Mouse (Mus musculus) lung, postnatal 0 days (tissue): ENCODE results near the gene Slc12a3. TPM values are rescaled to one million over a fixed set of nuclear protein-coding genes. Genes with fewer than 3 reads are reported as not detected.
"Not testable (repeated sequence)": the region's sequence is repeated elsewhere in the genome, so short reads cannot be mapped to it uniquely, and the experiment has no call there.

ENCODE experiments used
- ATAC-seq: fragments of 200-750 bp; cut with Nextera tagmentation; 2 replicates; pipeline ENCODE4 v1.8.0; 2017; ENCODE audit warnings: moderate library complexity
- DNase-seq: peaks from one replicate; pipeline ENCODE4 v3.0.0-alpha.2; 2016; ENCODE audit warnings: low spot score
- H3K27ac ChIP-seq: fragments of 300-500 bp; sonication (generic); 2 replicates; pipeline ENCODE4 v1.5.1; 2014; ENCODE audit warnings: antibody characterized with exemption, mild to moderate bottlenecking, low read length, mixed read lengths
- H3K27me3 ChIP-seq: fragments of 300-500 bp; sonication (generic); replicated peaks from 2 replicates; pipeline ENCODE4 v1.6.1; 2014; ENCODE audit warnings: low read length, mixed read lengths; ENCODE audit not compliant: insufficient read depth
- H3K36me3 ChIP-seq: fragments of 300-500 bp; sonication (generic); 2 replicates; pipeline ENCODE4 v1.6.1; 2014; ENCODE audit warnings: low read length, mixed read lengths; ENCODE audit not compliant: insufficient read depth
- H3K4me1 ChIP-seq: fragments of 300-500 bp; sonication (generic); 2 replicates; pipeline ENCODE4 v1.6.1; 2014; ENCODE audit warnings: antibody characterized with exemption, low read depth, low read length, mixed read lengths; ENCODE audit not compliant: insufficient read depth
- H3K4me2 ChIP-seq: fragments of 300-500 bp; sonication (generic); replicated peaks from 2 replicates; pipeline ENCODE4 v1.6.1; 2014; ENCODE audit warnings: low read depth, mild to moderate bottlenecking, low read length, moderate library complexity, mixed read lengths
- H3K4me3 ChIP-seq: fragments of 300-500 bp; sonication (generic); 2 replicates; pipeline ENCODE4 v1.5.1; 2014; ENCODE audit warnings: low read depth, low read length
- H3K9ac ChIP-seq: fragments of 300-500 bp; sonication (generic); replicated peaks from 2 replicates; pipeline ENCODE4 v1.6.1; 2014; ENCODE audit warnings: low read depth, mild to moderate bottlenecking
- H3K9me3 ChIP-seq: fragments of 300-500 bp; sonication (generic); 2 replicates; pipeline ENCODE4 v1.6.1; 2016; ENCODE audit warnings: low read length, mixed read lengths
- CTCF ChIP-seq: IDR thresholded peaks from 2 replicates; pipeline ENCODE4 v1.5.1; 2016; ENCODE audit warnings: antibody characterized with exemption, mild to moderate bottlenecking
- EP300 ChIP-seq: IDR thresholded peaks from 2 replicates; pipeline ENCODE4 v1.6.1; 2016; ENCODE audit warnings: antibody characterized with exemption, mild to moderate bottlenecking, control low read depth
- WGBS: fragments of 180-500 bp; shearing (Covaris S2); extraction: QIAGEN DNeasy Blood & Tissue Kit; methylation state at CpG from one replicate; pipeline ENCODE4 v1.1.7; 2014; 5-methylcytosine and 5-hydroxymethylcytosine counted together
- polyA plus RNA-seq: library from polyadenylated mRNA; unstranded; fragments of >200 nt; fragmentation: Nextera tagmentation; extraction: Ambion mirVana; gene quantifications from 2 replicates; pipeline ENCODE4 v1.2.1, GENCODE M21; 2015

The Slc12a3 gene
- polyA plus RNA-seq, 1 experiment from 2014 or later = 0.12 TPM

DNA sequence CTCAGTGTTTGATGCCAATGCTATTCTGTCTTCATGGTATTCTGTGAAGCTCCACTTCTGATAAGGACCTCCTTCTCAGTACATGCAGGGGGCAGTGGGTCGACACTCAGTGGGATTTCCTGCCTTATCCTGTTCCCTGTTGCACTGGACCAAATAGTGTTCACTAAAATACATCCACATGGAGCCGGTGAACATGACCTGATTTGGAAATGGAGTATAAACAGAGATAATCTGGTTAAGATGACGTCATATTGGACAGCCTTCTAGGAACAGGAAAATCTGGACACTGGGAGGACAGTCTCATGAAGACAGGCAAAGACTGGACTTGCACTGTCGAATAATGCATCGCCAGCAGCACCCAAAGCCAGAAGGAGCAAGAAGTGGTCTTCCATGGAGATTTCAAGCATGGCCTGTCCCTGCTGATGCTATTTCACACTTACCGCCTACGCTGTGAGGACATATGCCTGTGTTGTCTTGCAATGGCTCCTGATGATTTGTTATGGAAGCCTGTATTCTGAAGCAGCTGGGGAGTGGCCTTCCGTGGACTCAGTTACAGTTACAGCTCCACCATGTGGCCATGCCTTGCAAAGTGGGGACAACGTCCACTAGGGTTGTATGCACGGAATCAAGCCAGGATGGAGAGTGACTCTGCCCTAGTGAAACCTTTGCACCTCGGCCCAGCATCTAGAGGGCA is 68.1 kb downstream of the Slc12a3 start:
- H3K4me2 ChIP-seq = no peak overlapping the region
- H3K4me1 ChIP-seq = no peaks in the 10 kb centered on the region
- 49% methylated on average over 11 of the region's 11 CpGs for WGBS
- H3K27me3 ChIP-seq = no peaks in the 10 kb centered on the region
- H3K36me3 ChIP-seq = peaks cover 37% of the 10 kb centered on the region
- H3K9ac ChIP-seq = no peak overlapping the region
- H3K4me3 ChIP-seq = no peak overlapping the region
- TF ChIP-seq EP300 (peak; percentile 26; the same call in 1 of the 2 replicates), CTCF (peak; percentile 95)
- ATAC-seq (peak; percentile 83), DNase-seq (peak; percentile 90)
- H3K9me3 ChIP-seq = no peaks in the 10 kb centered on the region
- no peak overlapping the region for H3K27ac ChIP-seq

DNA sequence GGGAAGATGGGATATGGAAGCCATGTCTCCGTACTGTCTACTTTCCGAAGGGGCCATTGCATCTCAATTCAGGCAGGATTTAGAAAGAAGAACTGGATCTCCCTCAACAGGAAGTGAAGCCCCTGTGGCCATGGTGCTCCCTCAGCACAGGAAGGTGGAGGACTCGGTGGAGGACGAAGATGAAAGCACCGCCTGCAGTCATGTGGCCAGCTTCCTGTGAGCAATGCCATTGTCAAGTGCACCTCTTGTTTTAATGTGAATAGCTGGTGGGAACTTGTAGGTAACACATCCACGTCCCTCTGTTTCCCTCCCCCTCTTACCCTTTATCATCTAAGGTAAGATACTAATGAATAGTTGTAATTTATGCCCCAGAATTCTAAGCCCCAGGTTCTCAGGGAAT is 69.6 kb downstream of the Slc12a3 start:
- Histone ChIP-seq H3K4me1 (no peaks in the 10 kb centered on the region), H3K9me3 (no peaks in the 10 kb centered on the region), H3K27ac (no peak overlapping the region), H3K4me3 (no peak overlapping the region), H3K9ac (no peak overlapping the region), H3K4me2 (no peak overlapping the region), H3K27me3 (no peaks in the 10 kb centered on the region), H3K36me3 (peaks cover 27% of the 10 kb centered on the region)
- WGBS = 70% methylated on average over 6 of the region's 6 CpGs
- TF ChIP-seq CTCF (no peak), EP300 (no peak)
- DNase-seq = no peak
- no peak for ATAC-seq

DNA sequence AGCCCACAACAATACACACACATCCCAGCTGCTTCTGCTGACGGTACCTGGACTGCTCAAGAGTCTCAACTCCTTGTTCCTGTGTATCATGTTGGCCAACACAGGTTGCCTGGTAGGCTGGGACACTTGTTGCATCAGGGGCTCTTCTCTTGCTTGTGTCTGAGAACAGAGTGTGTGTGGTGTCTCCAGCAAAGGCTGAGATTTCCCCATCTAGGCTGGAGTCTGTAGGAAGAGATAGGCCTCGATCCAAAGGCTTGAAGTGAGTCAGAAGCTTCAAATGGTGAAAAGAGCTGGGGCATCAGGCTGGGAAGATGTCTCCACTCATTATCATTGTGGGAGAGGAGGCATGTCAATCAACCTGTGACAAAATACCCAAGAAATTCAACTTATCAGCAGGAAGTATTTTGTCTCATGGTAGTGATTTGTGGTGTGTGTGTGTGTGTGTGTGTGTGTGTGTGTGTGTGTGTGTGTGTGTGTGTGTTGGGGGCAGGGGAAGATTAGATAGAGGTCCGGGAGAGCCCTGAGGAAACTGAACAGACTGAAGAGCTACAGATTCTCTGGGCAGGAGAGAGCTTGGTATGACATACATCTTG is 70.5 kb downstream of the Slc12a3 start:
- Histone ChIP-seq H3K4me1 (no peaks in the 10 kb centered on the region), H3K4me2 (no peak overlapping the region), H3K36me3 (peaks cover 19% of the 10 kb centered on the region), H3K9ac (no peak overlapping the region), H3K4me3 (no peak overlapping the region), H3K27ac (no peak overlapping the region), H3K9me3 (no peaks in the 10 kb centered on the region), H3K27me3 (no peaks in the 10 kb centered on the region)
- DNase-seq = no peak
- WGBS = 72% methylated on average over 3 of the region's 3 CpGs
- TF ChIP-seq EP300 = no peak
- no peak for TF ChIP-seq CTCF
- no peak for ATAC-seq

DNA sequence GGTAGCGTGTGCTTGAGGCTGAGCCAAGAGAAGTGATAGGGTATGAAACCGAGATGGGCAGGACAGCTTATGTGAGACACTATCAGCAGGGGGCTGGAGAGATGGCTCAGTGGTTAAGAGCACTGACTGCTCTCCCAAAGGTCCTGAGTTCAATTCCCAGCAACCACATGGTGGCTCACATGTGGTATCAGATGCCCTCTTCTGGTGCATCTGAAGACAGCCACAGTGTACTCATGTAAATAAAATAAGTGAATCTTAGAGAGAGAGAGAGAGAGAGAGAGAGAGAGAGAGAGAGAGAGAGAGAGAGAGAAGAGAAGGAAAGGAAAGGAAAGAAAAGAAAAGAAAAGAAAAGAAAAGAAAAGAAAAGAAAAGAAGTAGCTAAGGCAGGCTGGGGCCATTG is 71.0 kb downstream of the Slc12a3 start:
- DNase-seq, H3K4me3 ChIP-seq, H3K4me1 ChIP-seq, ATAC-seq, H3K9me3 ChIP-seq, H3K27ac ChIP-seq, H3K4me2 ChIP-seq, H3K27me3 ChIP-seq, H3K9ac ChIP-seq: not testable (repeated sequence)
- peaks cover 14% of the 10 kb centered on the region for H3K36me3 ChIP-seq
- peak; percentile 31 for TF ChIP-seq CTCF
- 65% methylated on average over 2 of the region's 2 CpGs for WGBS

DNA sequence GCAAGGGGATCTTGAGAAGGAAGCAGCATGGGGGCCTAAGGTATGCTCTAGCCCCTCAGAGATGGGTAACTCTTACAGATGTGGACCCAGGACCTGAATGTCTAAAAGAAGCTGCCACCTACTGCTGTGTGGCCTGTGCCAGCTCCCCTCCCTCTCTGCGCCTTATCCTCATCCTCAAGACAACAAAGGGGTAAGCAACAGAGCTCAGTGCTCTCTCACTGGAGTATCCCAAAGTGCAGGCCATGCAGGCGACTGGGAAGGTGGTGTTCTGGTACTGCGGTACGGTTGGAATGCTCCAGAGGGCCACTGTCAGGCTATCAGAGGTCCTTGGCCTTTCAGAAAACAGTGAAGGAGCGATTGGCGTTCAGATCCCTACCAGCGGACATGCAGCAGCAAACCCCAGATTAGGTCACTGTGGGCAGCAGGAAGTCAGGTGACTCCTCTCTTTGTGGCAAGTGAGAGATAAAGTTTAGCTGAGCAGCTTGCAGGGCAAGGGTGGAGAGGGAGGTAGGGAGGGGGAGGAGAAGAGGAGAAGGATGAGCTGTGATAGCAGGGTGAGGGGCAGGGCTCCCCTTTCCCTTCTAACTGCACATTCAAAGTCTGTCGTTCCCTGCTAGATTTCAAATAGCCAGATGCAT is 79.6 kb downstream of the Slc12a3 start:
- TF ChIP-seq EP300 = no peak

DNA sequence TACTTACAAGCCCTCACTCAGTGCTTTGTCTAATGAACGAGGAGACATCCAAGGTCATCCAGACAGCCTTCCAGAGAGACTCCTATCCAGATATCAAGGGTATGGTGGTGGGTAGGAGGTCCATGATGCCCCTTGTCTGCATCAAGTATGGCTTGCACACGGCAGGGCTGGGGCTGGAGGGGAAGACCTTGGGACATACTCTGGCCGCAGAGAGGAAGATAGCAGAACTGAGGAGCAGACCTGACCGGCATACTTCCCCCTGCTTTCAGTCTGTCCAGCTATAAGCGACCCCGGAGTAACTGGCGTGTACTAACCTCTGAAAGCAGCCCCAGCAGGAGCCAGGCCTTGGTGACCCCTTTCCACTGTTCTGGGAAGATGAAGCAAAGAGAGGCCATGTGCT is 80.5 kb downstream of the Slc12a3 start:
- 86% methylated on average over 7 of the region's 7 CpGs for WGBS
- H3K27me3 ChIP-seq = no peaks in the 10 kb centered on the region
- ATAC-seq = no peak
- no peak overlapping the region for H3K9ac ChIP-seq
- no peaks in the 10 kb centered on the region for H3K9me3 ChIP-seq
- H3K36me3 ChIP-seq = no peaks in the 10 kb centered on the region
- H3K4me2 ChIP-seq = no peak overlapping the region
- no peak overlapping the region for H3K27ac ChIP-seq
- H3K4me1 ChIP-seq = no peaks in the 10 kb centered on the region
- no peak overlapping the region for H3K4me3 ChIP-seq
- TF ChIP-seq EP300 = no peak
- no peak for TF ChIP-seq CTCF
- DNase-seq = no peak

More for the DNA sequence above, 79.6 kb downstream of the Slc12a3 start:
- Histone ChIP-seq H3K4me2 (no peak overlapping the region), H3K4me3 (no peak overlapping the region), H3K9me3 (no peaks in the 10 kb centered on the region), H3K4me1 (no peaks in the 10 kb centered on the region), H3K27me3 (no peaks in the 10 kb centered on the region), H3K36me3 (no peaks in the 10 kb centered on the region), H3K27ac (no peak overlapping the region), H3K9ac (no peak overlapping the region)
- 39% methylated on average over 8 of the region's 8 CpGs for WGBS
- DNase-seq (no peak), ATAC-seq (no peak)
